Mouse (Mus musculus): Measurements from ENCODE around the gene Gm7168. TPM values are rescaled to one million over a fixed set of nuclear protein-coding genes. Genes with fewer than 3 reads are reported as not detected.
"Not testable (repeated sequence)": the region's sequence is repeated elsewhere in the genome, so short reads cannot be mapped to it uniquely, and the experiment has no call there.

Gm7168 gene
- not detected in 2 replicates for polyA plus RNA-seq (2016; fragmentation: Nextera tagmentation; extraction: Ambion mirVana)

GRCm38 (mm10) chr17:13948073-13948472 is at the start of gene Gm7168:
Gm7168 (plus strand) TSS chr17:13948373.
- H3K27ac ChIP-seq (replicated peaks); H3K27me3 ChIP-seq (ENCODE audit: low read depth, poor library complexity, severe bottlenecking); H3K4me3 ChIP-seq; H3K9me3 ChIP-seq (replicated peaks); DNase-seq (ENCODE audit: low spot score); H3K4me1 ChIP-seq; H3K36me3 ChIP-seq: not testable (repeated sequence)
- 80% methylated on average over 1 of the region's 2 CpGs for WGBS

GRCm38 (mm10) chr17:13898838-13899237 is 49.3 kb upstream of the Gm7168 start:
- H3K36me3 ChIP-seq: peaks cover 73% of the 10 kb centered on the region
- no peak for DNase-seq (ENCODE audit: low spot score)

GRCm38 (mm10) chr17:13899241-13899640 is 48.9 kb upstream of the Gm7168 start:
- no peak overlapping the region for H3K27ac ChIP-seq (replicated peaks)
- no peaks in the 10 kb centered on the region for H3K9me3 ChIP-seq (replicated peaks)
- no peaks in the 10 kb centered on the region for H3K4me1 ChIP-seq
- H3K36me3 ChIP-seq: peaks cover 77% of the 10 kb centered on the region
- DNase-seq (ENCODE audit: low spot score): no peak
- whole genome bisulfite sequencing: 90% methylated on average over 7 of the region's 7 CpGs
- no peak overlapping the region for H3K4me3 ChIP-seq
- H3K27me3 ChIP-seq (ENCODE audit: low read depth, poor library complexity, severe bottlenecking): no peaks in the 10 kb centered on the region

More at GRCm38 (mm10) chr17:13898838-13899237, 49.3 kb upstream of the Gm7168 start:
- Histone ChIP-seq H3K4me3 (no peak overlapping the region), H3K4me1 (no peaks in the 10 kb centered on the region), H3K9me3 (replicated peaks) (no peaks in the 10 kb centered on the region), H3K27me3 (ENCODE audit: low read depth, poor library complexity, severe bottlenecking) (no peaks in the 10 kb centered on the region), H3K27ac (replicated peaks) (no peak overlapping the region)
- WGBS: 93% methylated on average over 17 of the region's 17 CpGs

- Histone ChIP-seq H3K4me3 (no peak overlapping the region), H3K27me3 (ENCODE audit: low read depth, poor library complexity, severe bottlenecking) (no peaks in the 10 kb centered on the region), H3K4me1 (no peaks in the 10 kb centered on the region), H3K27ac (replicated peaks) (no peak overlapping the region), H3K36me3 (peaks cover 72% of the 10 kb centered on the region), H3K9me3 (replicated peaks) (no peaks in the 10 kb centered on the region)
- no peak for DNase-seq (ENCODE audit: low spot score)
- WGBS: 91% methylated on average over 8 of the region's 8 CpGs
Measured at GRCm38 (mm10) chr17:13903793-13904192, 44.4 kb upstream of the Gm7168 start.

GRCm38 (mm10) chr17:13907082-13907481 is 41.1 kb upstream of the Gm7168 start:
- Histone ChIP-seq H3K4me1 (no peaks in the 10 kb centered on the region), H3K27ac (replicated peaks) (no peak overlapping the region), H3K27me3 (ENCODE audit: low read depth, poor library complexity, severe bottlenecking) (no peaks in the 10 kb centered on the region), H3K36me3 (peaks cover 47% of the 10 kb centered on the region), H3K4me3 (no peak overlapping the region), H3K9me3 (replicated peaks) (no peaks in the 10 kb centered on the region)
- DNase-seq (ENCODE audit: low spot score): no peak
- WGBS: 97% methylated on average over 5 of the region's 5 CpGs

GRCm38 (mm10) chr17:13907681-13908080 is 40.5 kb upstream of the Gm7168 start:
- peaks cover 43% of the 10 kb centered on the region for H3K36me3 ChIP-seq
- no peaks in the 10 kb centered on the region for H3K9me3 ChIP-seq (replicated peaks)
- H3K27ac ChIP-seq (replicated peaks): no peak overlapping the region
- no peaks in the 10 kb centered on the region for H3K4me1 ChIP-seq
- H3K4me3 ChIP-seq: no peak overlapping the region
- no peaks in the 10 kb centered on the region for H3K27me3 ChIP-seq (ENCODE audit: low read depth, poor library complexity, severe bottlenecking)
- 87% methylated on average over 1 of the region's 1 CpGs for WGBS
- DNase-seq (ENCODE audit: low spot score): no peak

- 91% methylated on average over 4 of the region's 4 CpGs for WGBS
- H3K4me1 ChIP-seq: no peaks in the 10 kb centered on the region
- H3K27ac ChIP-seq (replicated peaks): no peak overlapping the region
- H3K27me3 ChIP-seq (ENCODE audit: low read depth, poor library complexity, severe bottlenecking): no peaks in the 10 kb centered on the region
- H3K4me3 ChIP-seq: no peak overlapping the region
- H3K9me3 ChIP-seq (replicated peaks): no peaks in the 10 kb centered on the region
- H3K36me3 ChIP-seq: no peaks in the 10 kb centered on the region
- DNase-seq (ENCODE audit: low spot score): no peak
Measured at GRCm38 (mm10) chr17:13913951-13914350, 34.2 kb upstream of the Gm7168 start.

GRCm38 (mm10) chr17:13914531-13914930 is 33.6 kb upstream of the Gm7168 start:
- H3K9me3 ChIP-seq (replicated peaks): no peaks in the 10 kb centered on the region
- no peaks in the 10 kb centered on the region for H3K4me1 ChIP-seq
- no peaks in the 10 kb centered on the region for H3K36me3 ChIP-seq
- WGBS: 87% methylated on average over 4 of the region's 4 CpGs
- no peak overlapping the region for H3K4me3 ChIP-seq
- no peak for DNase-seq (ENCODE audit: low spot score)
- H3K27me3 ChIP-seq (ENCODE audit: low read depth, poor library complexity, severe bottlenecking): no peaks in the 10 kb centered on the region
- H3K27ac ChIP-seq (replicated peaks): no peak overlapping the region

GRCm38 (mm10) chr17:13920771-13921170 is 27.4 kb upstream of the Gm7168 start:
- H3K4me3 ChIP-seq: no peak overlapping the region
- no peaks in the 10 kb centered on the region for H3K27me3 ChIP-seq (ENCODE audit: low read depth, poor library complexity, severe bottlenecking)
- DNase-seq (ENCODE audit: low spot score): no peak
- WGBS: 70% methylated on average over 2 of the region's 2 CpGs
- no peak overlapping the region for H3K27ac ChIP-seq (replicated peaks)
- no peaks in the 10 kb centered on the region for H3K4me1 ChIP-seq
- no peaks in the 10 kb centered on the region for H3K9me3 ChIP-seq (replicated peaks)
- H3K36me3 ChIP-seq: no peaks in the 10 kb centered on the region

GRCm38 (mm10) chr17:13923418-13923817 is 24.8 kb upstream of the Gm7168 start:
- Histone ChIP-seq H3K36me3 (no peaks in the 10 kb centered on the region), H3K27me3 (ENCODE audit: low read depth, poor library complexity, severe bottlenecking) (no peaks in the 10 kb centered on the region), H3K27ac (replicated peaks) (no peak overlapping the region), H3K4me3 (no peak overlapping the region), H3K4me1 (no peaks in the 10 kb centered on the region), H3K9me3 (replicated peaks) (no peaks in the 10 kb centered on the region)
- 88% methylated on average over 2 of the region's 2 CpGs for WGBS
- no peak for DNase-seq (ENCODE audit: low spot score)

- Histone ChIP-seq H3K36me3 (no peaks in the 10 kb centered on the region), H3K27ac (replicated peaks) (no peak overlapping the region), H3K27me3 (ENCODE audit: low read depth, poor library complexity, severe bottlenecking) (no peaks in the 10 kb centered on the region), H3K4me1 (no peaks in the 10 kb centered on the region), H3K4me3 (no peak overlapping the region), H3K9me3 (replicated peaks) (no peaks in the 10 kb centered on the region)
- WGBS: 93% methylated on average over 2 of the region's 2 CpGs
- DNase-seq (ENCODE audit: low spot score): no peak
Measured at GRCm38 (mm10) chr17:13924588-13924987, 23.6 kb upstream of the Gm7168 start.

- WGBS: 76% methylated on average over 3 of the region's 3 CpGs
- no peaks in the 10 kb centered on the region for H3K4me1 ChIP-seq
Measured at GRCm38 (mm10) chr17:13925931-13926330, 22.2 kb upstream of the Gm7168 start.

GRCm38 (mm10) chr17:13930421-13930820 is 17.8 kb upstream of the Gm7168 start:
- Histone ChIP-seq H3K36me3 (no peaks in the 10 kb centered on the region), H3K27me3 (ENCODE audit: low read depth, poor library complexity, severe bottlenecking) (no peaks in the 10 kb centered on the region), H3K9me3 (replicated peaks) (no peaks in the 10 kb centered on the region), H3K4me1 (no peaks in the 10 kb centered on the region), H3K4me3 (no peak overlapping the region), H3K27ac (replicated peaks) (no peak overlapping the region)
- no peak for DNase-seq (ENCODE audit: low spot score)
- 90% methylated on average over 9 of the region's 9 CpGs for WGBS

More at GRCm38 (mm10) chr17:13925931-13926330, 22.2 kb upstream of the Gm7168 start:
- Histone ChIP-seq H3K4me3 (no peak overlapping the region), H3K27ac (replicated peaks) (no peak overlapping the region), H3K27me3 (ENCODE audit: low read depth, poor library complexity, severe bottlenecking) (no peaks in the 10 kb centered on the region), H3K36me3 (no peaks in the 10 kb centered on the region), H3K9me3 (replicated peaks) (no peaks in the 10 kb centered on the region)
- no peak for DNase-seq (ENCODE audit: low spot score)

- not testable (repeated sequence) for H3K36me3 ChIP-seq; H3K9me3 ChIP-seq (replicated peaks); H3K4me1 ChIP-seq; H3K27me3 ChIP-seq (ENCODE audit: low read depth, poor library complexity, severe bottlenecking); H3K4me3 ChIP-seq; H3K27ac ChIP-seq (replicated peaks); DNase-seq (ENCODE audit: low spot score)
- WGBS: 94% methylated on average over 2 of the region's 2 CpGs
Measured at GRCm38 (mm10) chr17:13935364-13935763, 12.8 kb upstream of the Gm7168 start.

Measured in midbrain, embryonic 10.5 days (tissue).